Comparison of ENCODE assay signal across 8 mouse cellular contexts in genomic region chr14:21824938-21825337, GRCm38 (mm10). TPM values are rescaled to one million over a fixed set of nuclear protein-coding genes. Genes with fewer than 3 reads are reported as not detected.
DNase-seq lines count a peak whose midpoint lies in the region; ATAC-seq and TF ChIP-seq lines count a peak whose summit lies in the region.

Gene Vdac2, plus strand, starts transcription at chr14:21825238.

- H3K4me3 ChIP-seq in forebrain, postnatal 0 days (ENCODE audit: low read depth, low read length) = no peak within 1 kb of the TSS
- no peak within 1 kb of the TSS for H3K4me3 ChIP-seq in hindbrain, embryonic 15.5 days
- no peak within 1 kb of the TSS for H3K4me3 ChIP-seq in liver, postnatal 0 days (ENCODE audit: low read depth, low read length)

- no peak within 1 kb of the TSS for H3K27ac ChIP-seq in forebrain, postnatal 0 days (ENCODE audit: low read depth, low read length)
- no peak within 1 kb of the TSS for H3K27ac ChIP-seq in hindbrain, embryonic 15.5 days (replicated peaks)
- H3K27ac ChIP-seq in liver, postnatal 0 days (ENCODE audit: low read depth) = 0 out of 2 replicates have a peak within 1 kb of the TSS, but pooled peaks have one; percentile 84

- no peak for TF ChIP-seq CTCF in forebrain, postnatal 0 days (IDR thresholded peaks at IDR 0.05; ENCODE audit: low read depth)
- TF ChIP-seq CTCF in liver, postnatal 0 days (IDR thresholded peaks at IDR 0.05; ENCODE audit: low read depth) = no peak

- H3K4me2 ChIP-seq in forebrain, postnatal 0 days (ENCODE audit: low read depth) = no peak within 1 kb of the TSS
- H3K4me2 ChIP-seq in hindbrain, embryonic 15.5 days = no peak within 1 kb of the TSS
- H3K4me2 ChIP-seq in liver, postnatal 0 days (ENCODE audit: low read depth, low read length) = no peak within 1 kb of the TSS

- H3K27me3 ChIP-seq in forebrain, postnatal 0 days (ENCODE audit: insufficient read depth, low read length) = no peaks in the 10 kb centered on the region
- no peaks in the 10 kb centered on the region for H3K27me3 ChIP-seq in hindbrain, embryonic 15.5 days
- H3K27me3 ChIP-seq in liver, postnatal 0 days (ENCODE audit: insufficient read depth, low read length) = no peaks in the 10 kb centered on the region

- 94% methylated on average over 2 of the region's 2 CpGs for WGBS in forebrain, postnatal 0 days
- WGBS in hindbrain, embryonic 15.5 days = 76% methylated on average over 2 of the region's 2 CpGs
- 80% methylated on average over 2 of the region's 2 CpGs for WGBS in liver, postnatal 0 days (ENCODE audit: insufficient replicate concordance)

- no peaks in the 10 kb centered on the region for H3K36me3 ChIP-seq in forebrain, postnatal 0 days (ENCODE audit: insufficient read depth)
- no peaks in the 10 kb centered on the region for H3K36me3 ChIP-seq in hindbrain, embryonic 15.5 days
- no peaks in the 10 kb centered on the region for H3K36me3 ChIP-seq in liver, postnatal 0 days (replicated peaks; ENCODE audit: insufficient read depth, low read length)

- no peaks in the 10 kb centered on the region for H3K9me3 ChIP-seq in forebrain, postnatal 0 days (ENCODE audit: low read length)
- no peaks in the 10 kb centered on the region for H3K9me3 ChIP-seq in hindbrain, embryonic 15.5 days
- H3K9me3 ChIP-seq in liver, postnatal 0 days (ENCODE audit: low read length) = no peaks in the 10 kb centered on the region

- no peak for TF ChIP-seq EP300 in liver, postnatal 0 days (IDR thresholded peaks at IDR 0.05; ENCODE audit: low read depth)

- peak; percentile 1 for DNase-seq in cerebellum, adult 9-10 months
- DNase-seq in cerebellum, postnatal 36 days = no peak
- no peak for DNase-seq in forebrain, postnatal 0 days
- DNase-seq in liver, postnatal 0 days = no peak
- DNase-seq in B cell, adult 2 months = no peak
- no peak for DNase-seq in right cerebral cortex, postnatal 36 days (ENCODE audit: low spot score in 2 of 2)

- no peaks in the 10 kb centered on the region for H3K4me1 ChIP-seq in forebrain, postnatal 0 days (ENCODE audit: insufficient read depth)
- 0 out of 2 replicates have a peak, but pooled peaks cover 6% of the 10 kb centered on the region for H3K4me1 ChIP-seq in hindbrain, embryonic 15.5 days (replicated peaks)
- H3K4me1 ChIP-seq in liver, postnatal 0 days (ENCODE audit: insufficient read depth) = peaks cover 25% of the 10 kb centered on the region

- no peak within 1 kb of the TSS for H3K9ac ChIP-seq in forebrain, postnatal 0 days
- no peak within 1 kb of the TSS for H3K9ac ChIP-seq in hindbrain, embryonic 15.5 days
- no peak within 1 kb of the TSS for H3K9ac ChIP-seq in liver, postnatal 0 days (replicated peaks)

- ATAC-seq in activated CD4-positive, CD25-positive, alpha-beta regulatory T cell, adult 4 months = no peak
- no peak for ATAC-seq in forebrain, postnatal 0 days
- no peak for ATAC-seq in hindbrain, embryonic 15.5 days (ENCODE audit: low FRiP score, low read depth)
- no peak for ATAC-seq in liver, postnatal 0 days

RNA-seq across cellular contexts. Expression of gene Vdac2, which starts in this region (rescaled TPM):
- polyA plus RNA-seq in activated CD4-positive, CD25-positive, alpha-beta regulatory T cell, adult 4 months (2017; shearing (Covaris generic)) = 100 to 1,000 TPM; 247 to 248 TPM
- 201 and 204 TPM in 2 replicates for total RNA-seq in forebrain, postnatal 0 days (2014; rRNA removed)
- polyA plus RNA-seq in forebrain, postnatal 0 days (2015; fragmentation: Nextera tagmentation; extraction: Ambion mirVana) = 264 and 294 TPM in 2 replicates
- polyA plus RNA-seq in hindbrain, embryonic 15.5 days (2015; fragmentation: Nextera tagmentation; extraction: Ambion mirVana) = 282 TPM in 2 replicates
- 128 and 129 TPM in 2 replicates for polyA plus RNA-seq in liver, postnatal 0 days (2015; fragmentation: Nextera tagmentation; extraction: Ambion mirVana)
